Mouse (Mus musculus): ENCODE data around the gene Gpc5.

Gpc5 gene

DNA sequence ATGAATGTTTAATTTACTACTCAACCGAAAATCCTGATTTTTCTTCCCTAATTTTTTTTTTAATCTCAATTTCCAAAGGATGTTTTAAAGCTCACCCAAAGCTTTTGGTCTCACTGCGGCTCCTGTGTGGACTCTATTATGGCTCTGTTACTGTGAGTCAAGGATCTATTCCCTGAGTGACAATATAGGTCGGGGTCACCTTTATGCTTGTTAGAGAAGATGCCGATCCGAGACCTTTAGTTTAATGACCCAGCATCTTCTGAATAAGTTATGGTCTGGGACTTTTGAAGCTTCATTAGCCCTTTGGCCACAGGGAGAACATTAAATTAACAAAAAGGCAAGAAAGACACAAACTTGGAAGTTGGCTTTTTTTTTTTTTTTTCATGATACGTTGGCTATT is 408.8 kb downstream of the Gpc5 start:
- DNase-seq (ENCODE audit: low spot score): no peak

GRCm38 (mm10) chr14:115546516-115547282 is 454.7 kb downstream of the Gpc5 start:
- no peak for DNase-seq (ENCODE audit: low spot score)

DNA sequence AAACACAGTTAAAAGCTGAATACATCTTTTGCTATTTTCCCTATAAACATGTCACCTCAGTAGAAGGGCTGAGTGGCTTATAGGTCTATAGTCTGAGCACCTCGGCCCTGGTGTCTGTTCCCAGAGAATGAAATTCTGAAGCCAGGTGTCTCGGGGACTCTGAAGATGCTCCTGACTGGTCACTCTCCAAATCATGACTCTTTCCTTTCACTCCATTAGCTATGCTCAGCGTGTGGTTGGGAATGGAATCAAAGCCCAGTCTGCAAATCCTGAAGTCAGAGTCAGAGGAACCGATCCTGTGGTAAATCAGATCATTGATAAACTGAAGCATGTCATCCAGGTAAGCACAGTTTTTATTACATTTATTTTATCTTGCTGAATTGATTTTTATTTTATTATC is 460.0 kb downstream of the Gpc5 start:
- no peak for DNase-seq (ENCODE audit: low spot score)

GRCm38 (mm10) chr14:115580466-115581255 is 488.6 kb downstream of the Gpc5 start:
- no peak for DNase-seq (ENCODE audit: low spot score)

DNA sequence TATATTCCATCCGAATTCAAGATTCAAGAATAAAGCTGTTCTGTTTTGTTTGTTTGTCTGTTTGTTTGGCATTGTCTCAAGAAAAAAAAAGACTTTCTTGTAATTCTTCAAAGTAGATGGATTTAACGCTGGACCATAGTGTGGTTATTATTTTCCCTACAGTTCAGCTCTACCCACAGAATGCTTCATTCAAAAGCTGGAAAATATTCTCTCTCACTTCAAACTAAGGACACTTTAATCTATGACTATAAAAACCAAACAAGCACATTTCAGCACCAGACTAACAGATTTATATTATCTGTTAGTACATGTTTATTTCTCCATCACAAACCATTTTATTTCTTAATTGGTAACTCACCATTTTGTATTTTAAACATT is 489.2 kb downstream of the Gpc5 start:
- no peak for DNase-seq (ENCODE audit: low spot score)

DNA sequence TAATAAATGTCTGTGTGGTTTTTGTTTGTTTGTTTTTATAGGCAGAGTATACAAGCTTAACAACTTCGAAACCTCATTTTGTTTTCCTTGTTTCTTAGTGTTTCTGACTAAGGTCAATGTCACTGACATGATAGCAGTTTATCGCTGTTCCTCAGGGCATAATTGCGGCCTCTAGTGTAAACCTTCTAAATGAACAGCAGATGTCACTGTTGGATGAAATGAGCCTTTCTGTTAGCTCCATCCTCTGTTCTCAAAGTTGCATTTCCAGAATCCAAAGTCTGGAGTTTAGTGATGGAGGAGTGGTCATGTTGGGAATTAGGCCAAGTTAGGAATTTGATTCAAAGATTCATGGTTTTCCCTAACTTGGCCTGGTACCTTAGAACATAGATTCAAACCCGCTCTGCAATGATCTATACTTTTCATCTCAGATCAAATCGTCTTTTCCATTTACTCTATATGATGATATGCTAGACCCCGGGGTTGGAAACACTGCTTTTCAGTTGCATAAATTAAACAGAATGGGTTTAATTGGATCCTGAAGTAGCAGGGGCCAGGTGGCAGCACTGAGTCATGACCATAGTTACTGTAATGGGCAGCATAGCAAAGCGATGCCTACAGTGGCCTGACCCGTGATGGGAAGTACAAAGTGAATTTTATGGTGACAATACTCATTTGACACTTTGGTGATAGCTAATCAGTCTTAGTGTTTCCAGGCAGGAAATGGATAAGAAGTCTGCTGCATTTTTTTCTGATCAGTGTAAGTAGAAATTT is 508.4 kb downstream of the Gpc5 start:
- DNase-seq (ENCODE audit: low spot score): no peak

GRCm38 (mm10) chr14:115614154-115614553 is 522.1 kb downstream of the Gpc5 start:
- no peak for DNase-seq (ENCODE audit: low spot score)

- no peak for DNase-seq (ENCODE audit: low spot score)
These were observed 524.3 kb downstream of the Gpc5 start for GRCm38 (mm10) chr14:115616305-115616704.

- no peak for DNase-seq (ENCODE audit: low spot score)
These were observed 524.8 kb downstream of the Gpc5 start for GRCm38 (mm10) chr14:115616846-115617245.

- no peak for DNase-seq (ENCODE audit: low spot score)
These were observed 528.5 kb downstream of the Gpc5 start for GRCm38 (mm10) chr14:115620473-115620872.

DNA sequence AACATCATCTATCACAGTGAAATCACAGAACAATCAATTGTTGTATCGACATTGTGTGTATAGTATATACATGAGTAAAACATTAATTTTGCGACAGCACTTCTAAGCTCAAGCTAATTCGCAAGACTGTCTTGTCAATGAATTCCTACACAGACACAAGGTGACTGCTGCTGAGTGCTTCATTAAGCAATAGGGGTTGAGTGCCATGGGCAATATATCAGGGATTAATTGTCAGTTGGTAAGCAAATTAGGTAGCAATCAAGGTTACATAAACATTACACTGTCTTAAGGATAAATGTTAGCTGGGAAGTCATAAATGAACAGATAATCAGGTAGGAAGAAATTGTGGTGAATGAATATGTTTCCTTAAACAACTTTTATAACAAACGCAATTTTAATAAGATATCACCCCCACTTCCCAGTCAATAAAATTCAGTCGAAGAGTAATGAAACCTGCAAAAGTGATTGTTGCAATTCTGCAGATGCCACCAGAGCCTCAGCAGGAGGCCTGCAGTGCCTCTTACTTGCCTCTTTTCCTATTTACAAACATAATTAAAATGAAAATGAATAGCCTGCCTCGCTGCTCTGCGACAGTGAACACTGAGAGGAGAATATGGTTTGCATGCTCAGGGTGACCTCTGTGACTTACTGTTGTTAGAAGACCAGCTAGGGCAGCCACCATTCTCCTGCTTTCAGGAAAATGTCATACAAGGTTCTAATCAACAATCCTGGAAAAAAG is 539.3 kb downstream of the Gpc5 start:
- no peak for DNase-seq (ENCODE audit: low spot score)

DNA sequence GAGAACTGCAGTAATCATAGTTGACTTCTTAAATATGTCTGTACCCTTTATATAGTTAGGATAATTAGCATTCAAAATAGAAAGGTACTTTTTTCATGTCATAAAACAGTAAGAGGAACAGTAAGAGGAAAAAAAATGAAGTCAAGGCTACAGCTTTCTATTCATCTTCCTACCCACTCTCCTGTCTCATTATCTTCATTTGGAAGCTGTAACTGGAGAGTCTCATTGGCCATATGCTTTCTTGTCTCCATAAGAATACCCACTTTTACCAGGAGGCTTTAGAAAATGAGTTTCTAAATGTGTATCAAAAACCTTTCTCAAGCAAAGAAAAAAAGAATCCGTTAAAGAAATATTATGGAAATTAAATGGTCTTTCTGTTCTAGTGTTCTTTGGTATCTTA is 541.3 kb downstream of the Gpc5 start:
- DNase-seq (ENCODE audit: low spot score): no peak

- no peak for DNase-seq (ENCODE audit: low spot score)
These were observed 587.9 kb downstream of the Gpc5 start for GRCm38 (mm10) chr14:115679875-115680274.

DNA sequence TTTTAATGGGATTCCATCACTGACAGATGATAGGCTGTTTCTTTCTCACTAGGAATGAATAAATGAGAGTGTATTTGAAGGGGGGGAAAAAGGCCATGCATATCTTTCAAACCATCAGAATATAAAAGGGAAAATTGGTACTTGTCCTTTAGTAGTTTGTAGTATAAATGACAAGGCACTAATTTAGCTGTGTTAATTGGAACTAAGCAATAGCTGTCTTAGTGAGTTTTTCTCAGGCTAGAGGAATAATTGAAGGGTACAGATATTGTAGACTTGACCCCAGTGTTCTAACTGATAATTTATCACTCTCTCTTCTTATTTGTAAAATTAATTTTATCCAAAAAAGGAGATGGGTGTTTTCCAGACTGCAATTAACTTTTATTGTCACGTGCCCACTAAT is 654.0 kb downstream of the Gpc5 start:
- no peak for DNase-seq (ENCODE audit: low spot score)

- no peak for DNase-seq (ENCODE audit: low spot score)
These were observed 668.2 kb downstream of the Gpc5 start for GRCm38 (mm10) chr14:115760241-115760640.

- no peak for DNase-seq (ENCODE audit: low spot score)
These were observed 687.6 kb downstream of the Gpc5 start for GRCm38 (mm10) chr14:115779382-115780177.

DNA sequence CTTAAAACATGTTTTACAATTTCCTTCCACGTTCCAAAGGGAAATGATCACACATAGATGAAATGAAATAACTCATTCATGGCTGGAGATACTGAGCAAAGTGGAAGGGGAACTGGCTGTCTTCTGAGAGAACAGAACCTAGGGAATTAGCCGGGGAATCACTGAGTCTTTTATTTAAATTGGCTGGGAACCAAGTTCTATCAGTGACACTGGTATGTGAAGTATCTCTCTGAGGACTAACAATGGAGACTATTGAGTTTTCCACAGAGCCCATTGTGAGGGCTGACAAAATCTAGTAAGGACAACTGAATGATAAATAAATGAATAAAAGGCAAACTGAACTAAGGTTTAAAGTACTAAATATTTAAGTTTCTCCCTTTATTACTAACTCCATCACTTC is 712.7 kb downstream of the Gpc5 start:
- no peak for DNase-seq (ENCODE audit: low spot score)

GRCm38 (mm10) chr14:115819021-115819420 is 727.0 kb downstream of the Gpc5 start:
- no peak for DNase-seq (ENCODE audit: low spot score)

GRCm38 (mm10) chr14:115821657-115822056 is 729.6 kb downstream of the Gpc5 start:
- DNase-seq (ENCODE audit: low spot score): no peak

DNA sequence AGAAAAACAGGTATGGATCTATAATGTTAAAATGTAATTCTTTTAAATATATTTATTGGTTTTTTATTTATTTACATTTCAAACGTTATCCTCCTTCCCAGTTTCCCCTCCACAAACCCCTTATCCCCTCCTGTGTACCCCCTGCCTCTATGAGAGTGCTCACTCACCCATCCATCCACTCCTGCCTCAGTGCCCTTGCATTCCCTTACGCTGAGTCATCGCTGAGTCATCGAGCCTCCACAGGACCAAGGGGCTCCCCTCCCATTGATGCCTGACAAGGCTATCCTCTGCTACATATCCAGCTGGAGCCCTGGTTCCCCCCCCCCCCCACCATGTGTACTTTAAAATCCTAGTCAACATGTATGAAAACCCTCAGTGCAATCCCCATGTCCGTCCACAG is 738.5 kb downstream of the Gpc5 start:
- no peak for DNase-seq (ENCODE audit: low spot score)

- DNase-seq (ENCODE audit: low spot score): peak; percentile 56
These were observed 739.3 kb downstream of the Gpc5 start for GRCm38 (mm10) chr14:115831219-115831755.
